Comparison of ENCODE assay signal across 20 mouse cellular contexts in genomic region chr14:25620766-25621165, GRCm38 (mm10).
DNase-seq lines count a peak whose midpoint lies in the region; ATAC-seq lines count a peak whose summit lies in the region.
"Had no signal": no experiment of that assay in that cellular context is flagged by ENCODE, and none has a peak within 500 bp of the region (broad histone marks: within the 10 kb centered on the region; RNA-seq: fewer than 3 reads in every experiment).

No protein-coding gene starts in this region.

- H3K27me3 ChIP-seq in hindbrain, embryonic 10.5 days (ENCODE audit: insufficient read depth, poor library complexity, severe bottlenecking): no peaks in the 10 kb centered on the region
- H3K27me3 ChIP-seq in hindbrain, embryonic 16.5 days (replicated peaks; ENCODE audit: control insufficient read depth, insufficient read depth, low read length): no peaks in the 10 kb centered on the region
- no peaks in the 10 kb centered on the region for H3K27me3 ChIP-seq in hindbrain, embryonic 12.5 days
- H3K27me3 ChIP-seq: CH12.LX; forebrain, embryonic 13.5 days; limb, embryonic 12.5 days; liver, embryonic 13.5 days; lung, embryonic 15.5 days; neural tube, embryonic 12.5 days had no signal

- H3K36me3 ChIP-seq in hindbrain, embryonic 10.5 days: peaks cover 78% of the 10 kb centered on the region
- H3K36me3 ChIP-seq in hindbrain, embryonic 16.5 days (ENCODE audit: control insufficient read depth, insufficient read depth, low read length): no peaks in the 10 kb centered on the region
- peaks cover 21% of the 10 kb centered on the region for H3K36me3 ChIP-seq in hindbrain, embryonic 12.5 days

- H3K4me2 ChIP-seq in hindbrain, embryonic 16.5 days (ENCODE audit: low read length): no peak overlapping the region
- no peak overlapping the region for H3K4me2 ChIP-seq in hindbrain, embryonic 12.5 days (replicated peaks)
- H3K4me2 ChIP-seq: forebrain, embryonic 13.5 days; limb, embryonic 12.5 days; liver, embryonic 13.5 days; lung, embryonic 15.5 days; neural tube, embryonic 12.5 days had no signal

- 56% methylated on average over 4 of the region's 4 CpGs for WGBS in hindbrain, embryonic 10.5 days
- 46% methylated on average over 4 of the region's 4 CpGs for WGBS in hindbrain, embryonic 16.5 days
- WGBS in hindbrain, embryonic 12.5 days: 45% methylated on average over 4 of the region's 4 CpGs

- no peak for ATAC-seq in hindbrain, embryonic 16.5 days
- ATAC-seq in hindbrain, embryonic 12.5 days (ENCODE audit: low FRiP score): no peak
- ATAC-seq: forebrain, embryonic 13.5 days; intestine, postnatal 0 days had no signal

- H3K9ac ChIP-seq in hindbrain, embryonic 16.5 days (ENCODE audit: low read depth, low read length): no peak overlapping the region
- no peak overlapping the region for H3K9ac ChIP-seq in hindbrain, embryonic 12.5 days
- H3K9ac ChIP-seq: forebrain, embryonic 13.5 days; limb, embryonic 12.5 days; liver, embryonic 13.5 days; lung, embryonic 15.5 days; neural tube, embryonic 12.5 days had no signal

- H3K4me3 ChIP-seq in hindbrain, embryonic 10.5 days: no peak overlapping the region
- H3K4me3 ChIP-seq in hindbrain, embryonic 16.5 days (ENCODE audit: low read length): no peak overlapping the region
- no peak overlapping the region for H3K4me3 ChIP-seq in hindbrain, embryonic 12.5 days
- H3K4me3 ChIP-seq: forebrain, embryonic 13.5 days; left cerebral cortex, adult 2 months; limb, embryonic 12.5 days; liver, embryonic 13.5 days; lung, embryonic 15.5 days; neural tube, embryonic 12.5 days had no signal

- peaks cover 94% of the 10 kb centered on the region for H3K4me1 ChIP-seq in hindbrain, embryonic 10.5 days (replicated peaks)
- peaks cover 59% of the 10 kb centered on the region for H3K4me1 ChIP-seq in hindbrain, embryonic 16.5 days (ENCODE audit: control insufficient read depth, insufficient read depth, low read depth, low read length)
- H3K4me1 ChIP-seq in hindbrain, embryonic 12.5 days: peaks cover 86% of the 10 kb centered on the region

- DNase-seq in cerebellum, adult 11-12 months: peak; percentile 72
- no peak for DNase-seq in cerebellum, adult 11 months
- peak; percentile 19 for DNase-seq in hindbrain, embryonic 10.5 days (ENCODE audit: low spot score)
- DNase-seq in brain, adult 2 months (ENCODE audit: low read depth, low spot score): peak; percentile 82
- DNase-seq in gastrocnemius, adult 18-20 months (ENCODE audit: low spot score): no peak
- DNase-seq in frontal cortex, postnatal 36 days (ENCODE audit: low spot score in 2 of 2): no peak
- DNase-seq: adrenal gland, adult 2 months; kidney, postnatal 10 days; liver, embryonic 13.5 days; thymus, adult 18-20 months had no signal

- no peaks in the 10 kb centered on the region for H3K9me3 ChIP-seq in hindbrain, embryonic 10.5 days
- no peaks in the 10 kb centered on the region for H3K9me3 ChIP-seq in hindbrain, embryonic 16.5 days (ENCODE audit: control insufficient read depth, low read length)
- no peaks in the 10 kb centered on the region for H3K9me3 ChIP-seq in hindbrain, embryonic 12.5 days (replicated peaks)
- H3K9me3 ChIP-seq: forebrain, embryonic 13.5 days; limb, embryonic 12.5 days; liver, embryonic 13.5 days; lung, embryonic 15.5 days; neural tube, embryonic 12.5 days had no signal

- H3K27ac ChIP-seq in hindbrain, embryonic 10.5 days: peak overlapping the region; percentile 46; the same call in 1 of the 2 replicates
- H3K27ac ChIP-seq in hindbrain, embryonic 16.5 days (ENCODE audit: low read depth, low read length): no peak overlapping the region; the same call in 1 of the 2 replicates
- H3K27ac ChIP-seq in hindbrain, embryonic 12.5 days: peak overlapping the region; percentile 86; the same call in 1 of the 2 replicates
- H3K27ac ChIP-seq: left cerebral cortex, adult 2 months; limb, embryonic 12.5 days; liver, embryonic 13.5 days; lung, embryonic 15.5 days; macrophage; neural tube, embryonic 12.5 days had no signal

Comparison
In these comparisons a context has a peak if more than half of its experiments do, and no peak if none do; other contexts are left out.
1. DNase-seq: peak in cerebellum, adult 11-12 months (single experiment), hindbrain, embryonic 10.5 days (single experiment) and brain, adult 2 months (single experiment); none in cerebellum, adult 11 months (single experiment), gastrocnemius, adult 18-20 months (single experiment) and frontal cortex, postnatal 36 days (0 of 2).